Mouse (Mus musculus) common myeloid progenitor, adult 5-6 weeks (primary cell): ENCODE data around the gene Larp1. TPM values are rescaled to one million over a fixed set of nuclear protein-coding genes. Genes with fewer than 3 reads are reported as not detected.
A peak's percentile ranks its signal among the peaks of the same experiment; 100 is the strongest.

ENCODE experiments used
- ATAC-seq: replicated peaks from 2 replicates; pipeline ENCODE4 v1.8.0; 2016; ENCODE audit warnings: low read depth, mild to moderate bottlenecking, moderate TSS enrichment, inconsistent platforms; ENCODE audit not compliant: poor library complexity, severe bottlenecking
- total RNA-seq: library from RNA; stranded (forward); fragments of 200-1000, 187-1606 nt; gene quantifications from 2 replicates; pipeline ENCODE4 v1.2.3, GENCODE M21; 2017

Gene Larp1
- 65.3 and 72.9 TPM in 2 replicates for total RNA-seq

- ATAC-seq: no peak
Observed at GRCm38 (mm10) chr11:58009051-58009515, at the start of gene Larp1. Larp1 (plus strand) TSS chr11:58009064.

GRCm38 (mm10) chr11:57959924-57960323, 48.9 kb upstream of the Larp1 start:
- ATAC-seq: no peak

GRCm38 (mm10) chr11:57962382-57963285, 46.2 kb upstream of the Larp1 start:
- peak; percentile 89 for ATAC-seq

- no peak for ATAC-seq
Observed at GRCm38 (mm10) chr11:57963291-57963870, 45.5 kb upstream of the Larp1 start.

- no peak for ATAC-seq
Observed at GRCm38 (mm10) chr11:57966630-57967029, 42.2 kb upstream of the Larp1 start.

GRCm38 (mm10) chr11:57968301-57968700, 40.6 kb upstream of the Larp1 start:
- ATAC-seq: no peak

- no peak for ATAC-seq
Observed at GRCm38 (mm10) chr11:57970541-57970940, 38.3 kb upstream of the Larp1 start.

GRCm38 (mm10) chr11:57973001-57973912, 35.6 kb upstream of the Larp1 start:
- ATAC-seq: no peak

- no peak for ATAC-seq
Observed at GRCm38 (mm10) chr11:57973913-57974234, 35.0 kb upstream of the Larp1 start.

GRCm38 (mm10) chr11:57975876-57976275, 33.0 kb upstream of the Larp1 start:
- ATAC-seq: no peak

- no peak for ATAC-seq
Observed at GRCm38 (mm10) chr11:57977681-57978080, 31.2 kb upstream of the Larp1 start.

- ATAC-seq: no peak
Observed at GRCm38 (mm10) chr11:57979621-57980020, 29.2 kb upstream of the Larp1 start.

GRCm38 (mm10) chr11:57981083-57981809, 27.6 kb upstream of the Larp1 start:
- ATAC-seq: no peak

GRCm38 (mm10) chr11:57983480-57984342, 25.2 kb upstream of the Larp1 start:
- peak; percentile 66; the same call in 1 of the 2 replicates for ATAC-seq

GRCm38 (mm10) chr11:57984343-57984666, 24.6 kb upstream of the Larp1 start:
- no peak for ATAC-seq

GRCm38 (mm10) chr11:57985485-57985884, 23.4 kb upstream of the Larp1 start:
- no peak for ATAC-seq

- ATAC-seq: no peak
Observed at GRCm38 (mm10) chr11:57986053-57986452, 22.8 kb upstream of the Larp1 start.

- ATAC-seq: no peak
Observed at GRCm38 (mm10) chr11:57986456-57986855, 22.4 kb upstream of the Larp1 start.

- no peak for ATAC-seq
Observed at GRCm38 (mm10) chr11:57986861-57987260, 22.0 kb upstream of the Larp1 start.
